Mouse (Mus musculus): ENCODE results near the gene Ppm1l. TPM values are rescaled to one million over a fixed set of nuclear protein-coding genes. Genes with fewer than 3 reads are reported as not detected.
A peak's percentile ranks its signal among the peaks of the same experiment; 100 is the strongest.

The Ppm1l gene
- polyA plus RNA-seq, 2 experiments: 7.1 to 12.2 TPM

DNA sequence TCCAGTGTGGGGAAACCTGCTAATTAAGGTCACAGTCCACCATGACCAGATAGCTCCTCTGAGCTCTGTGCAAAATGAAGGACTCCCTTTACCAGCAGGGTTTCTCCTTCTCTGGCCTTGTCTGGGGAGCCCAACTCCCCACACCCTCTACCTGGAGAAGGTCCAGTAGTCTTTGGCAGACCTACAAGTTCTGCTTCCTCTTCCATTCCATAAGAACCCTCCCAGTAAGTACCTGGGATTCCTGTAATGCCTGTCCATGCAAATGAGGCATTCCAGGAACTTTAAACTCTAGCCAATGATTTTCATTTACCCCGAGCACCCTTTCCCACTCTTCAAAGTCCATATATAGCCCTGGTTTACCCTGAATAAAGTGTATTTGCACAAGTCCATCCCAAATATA is 24.0 kb upstream of the Ppm1l start:
- Histone ChIP-seq H3K4me1 (ENCODE audit: control insufficient read depth, insufficient read depth, low read length) (peaks cover 8% of the 10 kb centered on the region), H3K4me2 (replicated peaks; ENCODE audit: low read depth, low read length, severe bottlenecking) (no peak overlapping the region), H3K4me3 (replicated peaks; ENCODE audit: low read length) (no peak overlapping the region), H3K9ac (ENCODE audit: low read depth, low read length, severe bottlenecking) (no peak overlapping the region), H3K27me3 (ENCODE audit: control insufficient read depth, insufficient read depth, low read length) (no peaks in the 10 kb centered on the region), H3K9me3 (ENCODE audit: control insufficient read depth, low read length) (no peaks in the 10 kb centered on the region), H3K27ac (replicated peaks; ENCODE audit: low read depth, low read length) (no peak overlapping the region), H3K36me3 (ENCODE audit: control insufficient read depth, insufficient read depth, low read length) (no peaks in the 10 kb centered on the region)
- DNase-seq (ENCODE audit: low spot score) (no peak), ATAC-seq (ENCODE audit: low FRiP score, low read depth) (no peak)
- WGBS: 78% methylated on average over 1 of the region's 1 CpGs
- no peak for TF ChIP-seq POLR2A (IDR thresholded peaks at IDR 0.05; ENCODE audit: borderline replicate concordance, extremely low read depth, insufficient read depth, insufficient read length)

DNA sequence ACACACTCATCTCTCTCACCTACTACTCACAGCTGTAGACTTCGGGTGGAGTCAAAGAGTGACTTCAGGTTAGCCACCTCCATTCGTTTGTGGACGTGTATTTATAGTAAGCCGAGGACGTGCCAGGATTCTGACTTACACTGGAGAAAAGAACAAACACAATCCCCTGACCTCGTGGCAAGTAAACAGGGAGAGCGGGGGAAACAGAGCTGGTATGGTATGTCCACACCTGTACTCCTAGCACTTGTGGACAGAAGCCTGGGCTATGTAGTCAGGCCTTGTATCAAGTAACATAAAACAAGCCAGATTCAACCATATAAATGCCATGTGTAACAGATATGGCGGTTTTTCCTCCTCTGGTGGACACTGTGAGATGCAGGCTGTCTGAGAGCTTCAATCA is 20.4 kb upstream of the Ppm1l start:
- Histone ChIP-seq H3K36me3 (ENCODE audit: control insufficient read depth, insufficient read depth, low read length) (no peaks in the 10 kb centered on the region), H3K4me1 (ENCODE audit: control insufficient read depth, insufficient read depth, low read length) (peaks cover 6% of the 10 kb centered on the region; the same call in 1 of the 2 replicates), H3K27me3 (ENCODE audit: control insufficient read depth, insufficient read depth, low read length) (no peaks in the 10 kb centered on the region), H3K9me3 (ENCODE audit: control insufficient read depth, low read length) (no peaks in the 10 kb centered on the region), H3K4me3 (replicated peaks; ENCODE audit: low read length) (no peak overlapping the region), H3K27ac (replicated peaks; ENCODE audit: low read depth, low read length) (no peak overlapping the region), H3K9ac (ENCODE audit: low read depth, low read length, severe bottlenecking) (no peak overlapping the region), H3K4me2 (replicated peaks; ENCODE audit: low read depth, low read length, severe bottlenecking) (no peak overlapping the region)
- no peak for TF ChIP-seq POLR2A (IDR thresholded peaks at IDR 0.05; ENCODE audit: borderline replicate concordance, extremely low read depth, insufficient read depth, insufficient read length)
- DNase-seq (ENCODE audit: low spot score) (no peak), ATAC-seq (ENCODE audit: low FRiP score, low read depth) (no peak)
- WGBS: 77% methylated on average over 8 of the region's 8 CpGs

DNA sequence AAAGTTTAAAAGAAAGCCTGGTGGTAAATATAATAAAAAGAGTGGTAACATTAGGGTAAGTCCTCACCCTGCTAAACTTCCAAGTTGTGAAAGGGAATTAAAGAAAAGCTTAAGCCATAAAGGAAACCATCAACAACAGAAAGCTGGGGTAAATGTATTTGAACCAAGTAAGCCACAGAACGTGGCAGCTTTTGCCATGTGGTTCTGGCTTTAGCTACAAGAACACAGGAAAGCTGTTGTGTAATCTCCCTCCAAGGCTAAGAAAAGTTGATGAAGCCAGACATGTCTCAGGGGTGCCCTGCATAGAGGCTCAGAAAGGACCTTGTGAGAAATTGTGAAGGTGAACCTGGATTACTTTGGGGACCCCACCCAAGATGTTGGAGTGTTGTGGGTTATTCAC is 16.5 kb upstream of the Ppm1l start:
- no peaks in the 10 kb centered on the region for H3K4me1 ChIP-seq (ENCODE audit: control insufficient read depth, insufficient read depth, low read length)
- no peak overlapping the region for H3K9ac ChIP-seq (ENCODE audit: low read depth, low read length, severe bottlenecking)
- no peaks in the 10 kb centered on the region for H3K9me3 ChIP-seq (ENCODE audit: control insufficient read depth, low read length)
- WGBS: 77% methylated on average over 1 of the region's 1 CpGs
- no peaks in the 10 kb centered on the region for H3K36me3 ChIP-seq (ENCODE audit: control insufficient read depth, insufficient read depth, low read length)
- no peaks in the 10 kb centered on the region for H3K27me3 ChIP-seq (ENCODE audit: control insufficient read depth, insufficient read depth, low read length)
- H3K4me2 ChIP-seq (replicated peaks; ENCODE audit: low read depth, low read length, severe bottlenecking): no peak overlapping the region
- DNase-seq (ENCODE audit: low spot score) (no peak), ATAC-seq (ENCODE audit: low FRiP score, low read depth) (no peak)
- TF ChIP-seq POLR2A (IDR thresholded peaks at IDR 0.05; ENCODE audit: borderline replicate concordance, extremely low read depth, insufficient read depth, insufficient read length): no peak
- H3K4me3 ChIP-seq (replicated peaks; ENCODE audit: low read length): no peak overlapping the region
- H3K27ac ChIP-seq (replicated peaks; ENCODE audit: low read depth, low read length): no peak overlapping the region

DNA sequence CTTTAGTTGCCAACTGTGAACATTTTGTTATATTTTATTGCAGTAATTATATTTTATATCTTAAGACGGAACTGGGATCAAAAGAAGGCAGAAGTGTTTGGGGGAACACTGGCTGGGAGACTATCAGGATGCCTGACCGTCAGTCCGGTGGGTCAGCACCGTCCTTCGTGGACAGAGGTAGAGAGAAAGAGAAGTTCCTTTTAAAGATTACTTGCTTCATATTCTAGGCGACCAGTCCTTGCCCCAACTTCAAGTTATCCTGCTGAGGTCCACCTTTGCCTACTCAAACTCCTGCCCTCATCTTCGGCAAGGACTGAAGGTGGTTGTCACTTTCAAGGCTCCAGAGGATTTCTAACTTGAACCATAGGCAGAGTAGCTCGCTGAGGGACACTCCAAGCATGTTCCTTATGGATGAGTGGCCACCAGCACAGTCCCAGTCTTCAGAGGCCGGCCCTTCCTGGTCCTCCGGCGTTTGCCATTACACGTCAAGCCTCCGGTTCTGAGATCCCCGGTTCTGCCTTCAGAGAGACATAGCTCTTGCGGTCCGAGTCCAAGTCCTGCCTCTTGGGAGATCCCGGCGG is 761 bp upstream of the Ppm1l start:
- 2% methylated on average over 18 of the region's 18 CpGs for WGBS
- peak; percentile 10 for DNase-seq (ENCODE audit: low spot score)
- H3K4me3 ChIP-seq (replicated peaks; ENCODE audit: low read length): peak overlapping the region; percentile 63

DNA sequence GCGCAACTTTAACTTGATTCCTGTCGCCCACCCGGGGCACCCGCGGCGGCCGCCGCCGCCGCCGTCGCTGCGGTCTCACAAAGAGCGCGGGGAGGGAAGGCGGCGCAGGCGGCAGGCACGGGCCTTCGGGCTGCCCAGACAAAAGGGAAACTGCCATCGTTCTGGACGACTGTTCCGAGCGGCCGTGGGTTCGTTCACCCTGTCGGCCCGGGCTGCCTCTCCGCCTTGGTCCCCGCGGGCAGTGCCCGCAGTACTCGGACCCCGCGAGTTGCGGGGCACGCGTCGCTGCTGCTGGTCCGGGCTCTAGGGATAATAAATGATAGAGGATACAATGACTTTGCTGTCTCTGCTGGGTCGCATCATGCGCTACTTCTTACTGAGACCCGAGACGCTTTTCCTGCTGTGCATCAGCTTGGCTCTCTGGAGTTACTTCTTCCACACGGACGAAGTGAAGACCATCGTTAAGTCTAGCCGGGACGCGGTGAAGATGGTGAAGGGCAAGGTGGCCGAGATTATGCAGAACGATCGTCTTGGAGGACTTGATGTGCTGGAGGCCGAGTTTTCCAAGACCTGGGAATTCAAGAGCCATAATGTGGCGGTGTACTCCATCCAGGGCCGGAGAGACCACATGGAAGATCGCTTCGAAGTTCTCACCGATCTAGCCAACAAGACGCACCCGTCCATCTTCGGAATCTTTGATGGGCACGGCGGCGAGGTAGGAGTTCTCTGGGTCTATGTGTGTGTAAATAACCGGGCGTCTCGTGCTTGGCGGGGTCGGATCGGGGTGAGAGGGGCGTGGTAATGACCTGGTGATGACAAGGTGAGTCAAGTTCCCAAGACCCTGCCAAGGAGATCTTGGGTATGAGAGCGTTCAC is 827 bp downstream of the Ppm1l start:
- Histone ChIP-seq H3K9ac (ENCODE audit: low read depth, low read length, severe bottlenecking) (peak overlapping the region; percentile 82), H3K36me3 (ENCODE audit: control insufficient read depth, insufficient read depth, low read length) (no peaks in the 10 kb centered on the region), H3K4me2 (replicated peaks; ENCODE audit: low read depth, low read length, severe bottlenecking) (peak overlapping the region; percentile 82), H3K9me3 (ENCODE audit: control insufficient read depth, low read length) (no peaks in the 10 kb centered on the region), H3K4me1 (ENCODE audit: control insufficient read depth, insufficient read depth, low read length) (peaks cover 15% of the 10 kb centered on the region), H3K27me3 (ENCODE audit: control insufficient read depth, insufficient read depth, low read length) (no peaks in the 10 kb centered on the region), H3K4me3 (replicated peaks; ENCODE audit: low read length) (peak overlapping the region; percentile 63), H3K27ac (replicated peaks; ENCODE audit: low read depth, low read length) (peak overlapping the region; percentile 59)
- WGBS: 1% methylated on average over 57 of the region's 73 CpGs
- DNase-seq (ENCODE audit: low spot score) (peak; percentile 6), ATAC-seq (ENCODE audit: low FRiP score, low read depth) (peak; percentile 31)
- no peak for TF ChIP-seq POLR2A (IDR thresholded peaks at IDR 0.05; ENCODE audit: borderline replicate concordance, extremely low read depth, insufficient read depth, insufficient read length)

More for the DNA sequence above, 761 bp upstream of the Ppm1l start:
- Histone ChIP-seq H3K4me1 (ENCODE audit: control insufficient read depth, insufficient read depth, low read length) (peaks cover 15% of the 10 kb centered on the region), H3K27ac (replicated peaks; ENCODE audit: low read depth, low read length) (peak overlapping the region; percentile 84), H3K36me3 (ENCODE audit: control insufficient read depth, insufficient read depth, low read length) (no peaks in the 10 kb centered on the region), H3K9ac (ENCODE audit: low read depth, low read length, severe bottlenecking) (peak overlapping the region; percentile 82), H3K9me3 (ENCODE audit: control insufficient read depth, low read length) (no peaks in the 10 kb centered on the region), H3K4me2 (replicated peaks; ENCODE audit: low read depth, low read length, severe bottlenecking) (peak overlapping the region; percentile 82), H3K27me3 (ENCODE audit: control insufficient read depth, insufficient read depth, low read length) (no peaks in the 10 kb centered on the region)
- peak; percentile 29; the same call in 1 of the 2 replicates for TF ChIP-seq POLR2A (IDR thresholded peaks at IDR 0.05; ENCODE audit: borderline replicate concordance, extremely low read depth, insufficient read depth, insufficient read length)
- peak; percentile 25; the same call in 1 of the 2 replicates for ATAC-seq (ENCODE audit: low FRiP score, low read depth)

Data from limb, embryonic 14.5 days (tissue).